Mouse (Mus musculus) ES-E14 (cell line): ENCODE measurements around the gene Thoc7. TPM values are rescaled to one million over a fixed set of nuclear protein-coding genes. Genes with fewer than 3 reads are reported as not detected.

Source experiments
- DNase-seq: peaks from one replicate; pipeline ENCODE4 v3.0.0-alpha.2; 2013; ENCODE audit warnings: low read depth, low spot score
- H3K27ac ChIP-seq: 2 replicates; pipeline ENCODE4 v1.5.1; 2012; ENCODE audit warnings: low read depth, mild to moderate bottlenecking, low read length, moderate library complexity, mixed read lengths; ENCODE audit not compliant: poor library complexity, insufficient read depth, severe bottlenecking
- H3K36me3 ChIP-seq: 2 replicates; pipeline ENCODE4 v1.6.1; 2012; ENCODE audit warnings: mild to moderate bottlenecking, low read length, moderate library complexity, mixed read lengths; ENCODE audit not compliant: control insufficient read depth, poor library complexity, insufficient read depth, severe bottlenecking
- H3K4me1 ChIP-seq, 2 experiments: fragments of 150-350 bp in 1 of 2; sonication (generic) in 1 of 2; 2 replicates each; pipeline ENCODE4 v1.6.1; 2012; ENCODE audit warnings: low read length in 2 of 2, mild to moderate bottlenecking in 1 of 2, mixed read lengths in 1 of 2; ENCODE audit not compliant: control insufficient read depth in 2 of 2, insufficient read depth in 2 of 2, poor library complexity in 1 of 2
- H3K4me3 ChIP-seq, 2 experiments: fragments of 150-350 bp in 1 of 2; sonication (generic) in 1 of 2; 2 replicates each; pipeline ENCODE4 v1.5.1; 2012; ENCODE audit warnings: low read length in 2 of 2, low read depth in 1 of 2, mild to moderate bottlenecking in 1 of 2, mixed read lengths in 1 of 2; ENCODE audit not compliant: insufficient read depth in 1 of 2, poor library complexity in 1 of 2, severe bottlenecking in 1 of 2
- H3K9ac ChIP-seq: 2 replicates; pipeline ENCODE4 v1.6.1; 2012; ENCODE audit warnings: low read depth, mild to moderate bottlenecking, low read length, mixed read lengths; ENCODE audit not compliant: poor library complexity, insufficient read depth, severe bottlenecking
- H3K9me3 ChIP-seq: fragments of 150-350 bp; sonication (generic); 2 replicates; pipeline ENCODE4 v1.6.1; 2012; ENCODE audit warnings: low read depth, mild to moderate bottlenecking, low read length; ENCODE audit not compliant: control insufficient read depth, insufficient read depth
- CHD2 ChIP-seq: IDR thresholded peaks from 2 replicates; pipeline ENCODE4 v1.6.1; 2014; ENCODE audit warnings: mild to moderate bottlenecking, low read depth, low read length, inconsistent platforms
- HCFC1 ChIP-seq: IDR thresholded peaks from 2 replicates; pipeline ENCODE4 v1.6.1; 2012; ENCODE audit warnings: low read length, inconsistent platforms, borderline replicate concordance; ENCODE audit not compliant: insufficient read depth
- MAFK ChIP-seq: IDR thresholded peaks from 2 replicates; pipeline ENCODE4 v1.6.1; 2014; ENCODE audit warnings: mild to moderate bottlenecking, low read depth, low read length, inconsistent platforms; ENCODE audit not compliant: insufficient read depth
- ZC3H11A ChIP-seq: IDR thresholded peaks from 2 replicates; pipeline ENCODE4 v1.6.1; 2012; ENCODE audit warnings: low read depth, mild to moderate bottlenecking, inconsistent platforms, low read length, borderline replicate concordance
- ZNF384 ChIP-seq: IDR thresholded peaks from 2 replicates; pipeline ENCODE4 v1.6.1; 2012; ENCODE audit warnings: low read depth, low read length, inconsistent platforms
- in situ Hi-C, 2 experiments: fragments of 600-800 bp; cut with MboI; formaldehyde crosslinking; loops; one replicate each; pipeline ENCODE4 v1.15.1; 2025; ENCODE audit warnings: low sequenced_read_pairs in 2 of 2, inconsistent platforms in 1 of 2; ENCODE audit not compliant: unreplicated experiment in 2 of 2
- total RNA-seq: library from RNA; depleted of rRNA; stranded (reverse); fragments of 300-350 nt; gene quantifications from 2 replicates; pipeline ENCODE4 v1.2.3, GENCODE M21; 2012

Gene Thoc7
- total RNA-seq, 1 experiment = 66.7 TPM

DNA sequence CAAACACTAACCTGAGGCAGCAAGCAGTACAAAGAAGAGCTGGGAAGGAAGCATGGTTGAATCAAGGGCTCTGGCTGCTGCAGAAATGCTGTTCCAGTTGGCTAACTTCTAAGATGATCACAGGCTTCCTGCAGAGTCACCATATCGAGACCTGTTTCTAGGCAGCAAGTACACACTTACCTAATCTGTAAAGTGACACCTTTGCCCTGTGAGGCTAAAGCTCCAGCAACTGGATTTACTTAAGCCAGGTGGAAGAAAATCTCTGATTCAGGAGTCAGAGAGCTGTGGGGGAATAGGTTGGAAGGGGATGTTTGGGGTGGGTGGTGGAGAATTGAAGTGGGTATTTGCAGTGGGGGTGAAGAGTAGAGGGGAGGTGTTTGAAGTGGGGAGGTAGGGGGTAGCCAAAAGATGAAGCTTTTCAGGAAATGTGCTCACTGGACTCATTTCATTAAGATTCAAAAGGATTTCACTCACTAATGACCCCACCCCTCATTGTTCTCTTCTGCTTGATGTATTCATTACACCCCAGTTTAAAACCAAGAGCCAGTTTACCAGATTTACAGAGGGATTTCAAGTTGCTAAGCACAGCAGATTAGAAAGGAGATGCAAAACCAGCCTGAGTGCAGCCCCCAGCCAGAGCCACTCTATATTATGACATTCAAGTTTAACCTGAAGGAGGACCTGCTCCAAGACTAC lies 47.1 kb downstream of the Thoc7 start, which contains the start of gene Gm281:
Gm281 (minus strand) TSS at position 92 of the 696 bp plus-strand sequence.
- TF ChIP-seq ZC3H11A (no peak), CHD2 (no peak), MAFK (no peak), HCFC1 (no peak), ZNF384 (no peak)
- no peaks in the 10 kb centered on the region for H3K36me3 ChIP-seq
- H3K9ac ChIP-seq = no peak within 1 kb of the TSS
- peaks cover 9% of the 10 kb centered on the region for H3K9me3 ChIP-seq
- no peak within 1 kb of the TSS for H3K4me3 ChIP-seq
- H3K4me1 ChIP-seq = peaks cover 0 to 4% of the 10 kb centered on the region in 2 experiments; a peak in 1 of 4 replicates
- in situ Hi-C loops = loop anchor here (5.0 to 10.0 kb wide), 2 partner anchors 557 to 560 kb away; no protein-coding TSS in a partner anchor
- DNase-seq = no peak
- peak within 1 kb of the TSS; percentile 4; the same call in 1 of the 2 replicates for H3K27ac ChIP-seq

DNA sequence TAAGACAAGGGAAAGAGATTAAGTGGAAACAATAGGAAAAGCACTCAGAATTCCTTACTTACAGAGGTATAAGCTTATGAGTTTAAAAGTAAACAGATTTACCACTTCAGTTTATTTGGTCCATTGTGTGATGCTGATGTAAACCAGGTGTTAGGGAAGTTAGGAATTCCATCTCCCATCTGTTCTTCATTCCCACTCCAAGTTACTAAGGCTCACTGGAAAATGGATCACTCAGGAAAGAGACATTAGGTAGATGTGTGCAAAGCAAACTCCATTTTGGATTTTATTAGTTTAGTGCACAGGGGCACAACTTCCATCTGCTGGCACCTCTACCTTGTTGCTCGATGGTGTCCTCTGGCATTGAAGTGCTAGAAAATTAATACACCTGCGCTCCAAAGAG lies 51.5 kb downstream of the Thoc7 start:
- DNase-seq = no peak
- H3K36me3 ChIP-seq = no peaks in the 10 kb centered on the region
- peaks cover 9% of the 10 kb centered on the region for H3K9me3 ChIP-seq
- no peak for TF ChIP-seq HCFC1
- TF ChIP-seq MAFK = no peak
- no peak for TF ChIP-seq ZNF384
- no peak for TF ChIP-seq CHD2
- no peak for TF ChIP-seq ZC3H11A
- no peak overlapping the region for H3K27ac ChIP-seq
- in situ Hi-C loops = loop anchor here in 1 of 2 experiments (10.0 kb wide), 1 partner anchor 555 kb away; no protein-coding TSS in a partner anchor
- no peak overlapping the region for H3K4me3 ChIP-seq
- no peak overlapping the region for H3K9ac ChIP-seq
- H3K4me1 ChIP-seq = peaks cover 3 to 6% of the 10 kb centered on the region in 2 experiments; a peak in 3 of 4 replicates

DNA sequence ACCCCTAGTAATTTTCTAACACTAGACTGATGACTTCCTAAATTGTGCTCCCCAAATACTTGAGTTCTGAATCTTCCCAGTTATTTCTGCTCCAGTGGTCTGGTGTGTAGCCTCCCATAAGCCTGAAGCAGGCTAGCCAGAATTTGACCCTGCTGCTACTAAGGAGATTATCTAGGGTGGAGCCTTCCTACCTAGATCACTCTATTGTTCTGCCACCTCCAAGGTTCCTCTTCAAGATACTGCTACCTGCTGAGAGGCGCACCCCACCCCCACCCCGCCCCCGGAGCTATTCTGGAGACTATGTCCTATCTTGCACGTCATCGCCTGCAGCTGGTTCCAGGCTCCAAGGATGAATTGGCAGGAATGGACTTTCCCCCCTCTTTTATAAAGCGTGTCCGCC lies 54.5 kb downstream of the Thoc7 start:
- H3K9me3 ChIP-seq = peaks cover 4% of the 10 kb centered on the region
- DNase-seq = peak; percentile 48
- TF ChIP-seq HCFC1 (no peak), ZNF384 (no peak), MAFK (0 out of 2 replicates have a peak, but pooled peaks have one; percentile 9), CHD2 (no peak)
- no peak overlapping the region for H3K4me3 ChIP-seq
- peaks cover 2% of the 10 kb centered on the region; the same call in 1 of the 2 replicates for H3K36me3 ChIP-seq
- no peak overlapping the region for H3K9ac ChIP-seq
- H3K4me1 ChIP-seq = peaks cover 3 to 4% of the 10 kb centered on the region in 2 experiments; a peak in 3 of 4 replicates
- peak overlapping the region; percentile 98; the same call in 1 of the 2 replicates for H3K27ac ChIP-seq
- in situ Hi-C loops = no loop called here

DNA sequence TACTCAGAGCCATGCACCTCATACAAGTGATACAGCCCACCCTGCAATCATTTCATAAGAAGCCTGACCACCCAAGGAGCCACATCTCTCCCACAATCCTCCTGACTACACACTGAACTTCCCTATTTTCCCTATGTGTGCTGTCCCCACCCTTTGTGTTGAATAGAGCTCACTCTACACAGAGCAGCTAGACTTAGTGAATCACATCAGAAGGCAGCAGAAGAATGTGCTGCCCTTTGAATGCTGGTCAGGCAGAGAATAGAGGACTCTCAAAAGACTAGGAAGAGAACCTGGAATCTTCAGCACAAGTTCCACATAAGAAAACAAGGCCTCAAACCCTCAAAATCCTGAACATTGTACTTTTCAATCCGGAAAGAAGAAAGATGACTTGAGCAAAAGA lies 55.2 kb downstream of the Thoc7 start:
- peak overlapping the region; percentile 98 for H3K27ac ChIP-seq
- in situ Hi-C loops = no loop called here

More for the DNA sequence above, 55.2 kb downstream of the Thoc7 start:
- Histone ChIP-seq H3K9me3 (no peaks in the 10 kb centered on the region), H3K9ac (peak overlapping the region; percentile 50; the same call in 1 of the 2 replicates), H3K4me3 (peak overlapping the region in 1 of 2 experiments; percentile 36; a peak in 1 of 4 replicates), H3K36me3 (peaks cover 2% of the 10 kb centered on the region; the same call in 1 of the 2 replicates), H3K4me1 (peaks cover 3 to 4% of the 10 kb centered on the region in 2 experiments; a peak in 3 of 4 replicates)
- TF ChIP-seq HCFC1 (no peak), CHD2 (no peak), MAFK (no peak), ZNF384 (no peak), ZC3H11A (no peak)
- DNase-seq = peak; percentile 34
